Mouse (Mus musculus) MN1 (cell line): ENCODE results near the gene Sept4.

Experiments used
- DNase-seq: peaks from one replicate; pipeline ENCODE4 v3.0.0-alpha.2; 2016; ENCODE audit warnings: low spot score

Sept4 gene

DNA sequence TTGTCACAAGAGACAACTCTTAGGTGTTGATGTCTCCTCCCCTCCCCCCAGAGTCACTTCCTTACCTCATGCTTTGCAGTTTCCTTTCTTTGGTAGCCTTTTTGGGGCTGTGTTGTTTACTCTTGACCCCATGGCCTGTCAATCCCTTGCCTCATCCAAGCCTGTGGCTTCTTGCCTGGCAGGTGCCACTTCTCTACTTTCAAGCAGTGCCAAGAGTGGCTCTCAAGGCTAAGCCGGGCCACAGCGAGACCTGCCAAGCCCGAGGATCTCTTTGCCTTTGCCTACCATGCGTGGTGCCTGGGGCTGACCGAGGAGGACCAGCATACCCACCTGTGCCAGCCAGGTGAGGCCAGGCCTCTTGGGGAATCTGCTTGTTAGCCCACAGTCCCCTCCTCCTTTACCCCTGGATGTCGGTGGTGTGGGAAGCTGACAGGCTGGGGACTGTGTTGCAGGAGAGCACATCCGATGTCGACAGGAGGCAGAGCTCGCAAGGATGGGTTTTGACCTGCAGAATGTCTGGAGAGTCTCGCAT is 31.7 kb downstream of the Sept4 start:
- DNase-seq, result no peak

- DNase-seq, result no peak
These were observed 33.5 kb downstream of the Sept4 start for GRCm38 (mm10) chr11:87602234-87602633.

GRCm38 (mm10) chr11:87603571-87603970 is 34.9 kb downstream of the Sept4 start:
- DNase-seq, result no peak

GRCm38 (mm10) chr11:87609264-87609663 is 40.6 kb downstream of the Sept4 start:
- DNase-seq, result no peak

DNA sequence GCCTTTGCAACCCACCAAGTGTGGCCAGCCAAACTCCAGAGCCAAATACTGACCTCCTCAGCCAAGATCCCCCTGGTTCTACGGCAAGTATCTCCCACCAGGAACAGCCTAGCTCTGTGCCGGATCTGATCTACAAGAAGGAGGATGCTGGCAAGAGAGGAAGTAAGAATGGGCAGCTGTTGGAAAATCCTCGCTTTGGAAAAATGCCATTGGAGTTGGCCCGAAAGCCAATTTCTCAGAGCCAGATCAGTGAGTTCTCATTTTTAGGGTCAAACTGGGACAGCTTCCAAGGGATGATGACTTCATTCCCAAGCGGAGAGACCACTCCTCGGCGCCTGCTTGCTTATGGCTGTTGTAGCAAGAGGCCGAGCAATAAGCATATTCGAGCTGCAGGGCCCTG is 42.8 kb downstream of the Sept4 start:
- no peak for DNase-seq

- no peak for DNase-seq
These were observed 45.3 kb downstream of the Sept4 start for GRCm38 (mm10) chr11:87613972-87614371.

GRCm38 (mm10) chr11:87615551-87615950 is 46.8 kb downstream of the Sept4 start:
- DNase-seq, result no peak

DNA sequence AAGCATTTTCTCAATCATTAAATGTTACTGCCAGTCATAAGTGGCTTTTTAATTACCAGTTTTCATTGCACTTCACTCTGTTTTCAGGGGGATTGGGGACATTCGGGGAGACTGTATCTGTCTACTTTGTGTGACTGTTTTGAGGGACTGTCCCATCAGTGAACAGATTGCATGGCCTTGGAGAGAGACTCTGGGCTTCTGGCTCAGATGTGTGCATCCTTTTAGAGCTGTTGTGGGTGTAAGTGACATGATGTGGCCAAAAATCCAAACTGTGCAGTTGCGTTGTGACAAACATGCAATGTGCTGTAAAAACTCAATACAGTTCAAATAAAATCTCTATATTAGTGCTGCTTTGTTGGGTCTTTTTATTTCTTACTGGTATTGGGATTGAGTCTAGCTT is 47.2 kb downstream of the Sept4 start:
- DNase-seq, result no peak

GRCm38 (mm10) chr11:87616790-87617474 is 48.2 kb downstream of the Sept4 start, which contains the start of gene Hsf5:
TSS of gene Hsf5 (plus strand) at chr11:87617164.
- DNase-seq, result no peak

GRCm38 (mm10) chr11:87617606-87618005 is 48.9 kb downstream of the Sept4 start:
- no peak for DNase-seq

- DNase-seq, result peak; percentile 12
These were observed 54.5 kb downstream of the Sept4 start for GRCm38 (mm10) chr11:87623160-87623559.

DNA sequence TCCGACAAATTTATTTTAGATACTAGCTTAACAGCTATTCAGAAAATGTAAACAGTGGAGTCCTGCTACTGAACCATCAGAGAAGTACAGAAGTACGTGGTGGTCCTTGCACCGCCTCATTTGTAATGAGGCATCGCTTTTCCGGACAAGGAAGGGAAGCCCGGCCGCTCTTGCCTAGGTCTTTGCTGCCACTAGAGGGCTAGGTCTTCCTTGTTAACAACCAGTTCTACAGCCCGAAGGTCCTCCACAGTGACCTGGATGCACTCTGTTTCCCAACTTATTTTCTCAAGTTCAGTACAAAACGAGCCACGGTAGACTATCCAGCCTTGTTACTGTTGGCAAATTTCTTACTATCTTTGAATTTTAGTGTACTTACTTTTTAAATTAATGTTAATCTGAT is 61.2 kb downstream of the Sept4 start:
- no peak for DNase-seq

GRCm38 (mm10) chr11:87638793-87639192 is 70.1 kb downstream of the Sept4 start:
- no peak for DNase-seq

DNA sequence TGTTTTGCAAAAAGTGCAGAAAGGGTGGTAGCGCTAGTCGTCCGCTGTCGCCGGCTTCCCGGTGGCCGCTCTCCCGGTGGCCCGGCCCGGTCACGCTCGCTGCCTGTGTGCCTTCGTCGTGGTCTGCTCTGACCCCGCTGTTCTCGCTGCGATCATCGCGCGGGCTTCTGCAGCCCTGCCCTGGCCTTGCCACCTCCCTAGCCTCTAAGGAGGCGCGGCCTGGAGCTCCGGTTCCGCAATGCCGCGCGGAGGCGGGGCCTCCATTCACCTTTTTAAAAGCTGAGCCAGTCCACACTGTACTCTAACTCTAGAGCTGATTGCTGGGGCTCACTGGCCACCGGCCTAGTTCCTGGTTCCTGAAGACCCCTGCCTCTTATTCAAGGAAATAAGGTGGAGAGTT is 70.5 kb downstream of the Sept4 start:
- DNase-seq, result peak; percentile 65
